Mouse (Mus musculus): ENCODE data around the gene Slc25a31. TPM values are rescaled to one million over a fixed set of nuclear protein-coding genes. Genes with fewer than 3 reads are reported as not detected.

The Slc25a31 gene
- polyA plus RNA-seq, 1 experiment from 2014 or later: 0.11 TPM

DNA sequence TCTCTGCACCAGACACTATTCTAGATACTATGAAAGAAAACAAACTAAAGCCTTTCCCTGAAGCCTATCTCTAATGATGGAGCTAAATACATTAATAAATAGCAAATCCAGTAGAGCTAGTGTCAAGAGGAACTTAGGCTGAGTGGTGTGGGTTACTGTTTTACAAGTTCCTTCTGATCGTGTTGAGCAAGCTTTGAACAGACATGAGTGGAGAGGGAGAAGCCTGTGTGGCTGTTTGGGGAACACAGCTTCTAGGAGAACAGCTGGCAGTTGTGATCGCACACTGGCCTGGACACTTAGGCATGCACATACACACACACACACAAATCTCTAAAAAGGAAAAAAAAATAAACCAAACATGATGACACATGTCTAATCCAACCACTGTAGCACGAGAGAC lies 9.8 kb upstream of the Slc25a31 start:
- DNase-seq (ENCODE audit: low spot score) (no peak), ATAC-seq (replicated peaks; ENCODE audit: low FRiP score, low read depth) (no peak)
- Histone ChIP-seq H3K9ac (ENCODE audit: low read depth, low read length) (no peak overlapping the region), H3K4me1 (replicated peaks; ENCODE audit: insufficient read depth, low read length) (no peaks in the 10 kb centered on the region), H3K27me3 (ENCODE audit: insufficient read depth, low read length) (no peaks in the 10 kb centered on the region), H3K4me2 (ENCODE audit: low read length) (no peak overlapping the region), H3K4me3 (replicated peaks; ENCODE audit: low read depth, low read length) (no peak overlapping the region), H3K27ac (no peak overlapping the region), H3K36me3 (ENCODE audit: insufficient read depth, low read length) (no peaks in the 10 kb centered on the region), H3K9me3 (replicated peaks; ENCODE audit: low read length) (no peaks in the 10 kb centered on the region)
- 83% methylated on average over 3 of the region's 3 CpGs for WGBS
- TF ChIP-seq CTCF (IDR thresholded peaks at IDR 0.05; ENCODE audit: low read depth): no peak

DNA sequence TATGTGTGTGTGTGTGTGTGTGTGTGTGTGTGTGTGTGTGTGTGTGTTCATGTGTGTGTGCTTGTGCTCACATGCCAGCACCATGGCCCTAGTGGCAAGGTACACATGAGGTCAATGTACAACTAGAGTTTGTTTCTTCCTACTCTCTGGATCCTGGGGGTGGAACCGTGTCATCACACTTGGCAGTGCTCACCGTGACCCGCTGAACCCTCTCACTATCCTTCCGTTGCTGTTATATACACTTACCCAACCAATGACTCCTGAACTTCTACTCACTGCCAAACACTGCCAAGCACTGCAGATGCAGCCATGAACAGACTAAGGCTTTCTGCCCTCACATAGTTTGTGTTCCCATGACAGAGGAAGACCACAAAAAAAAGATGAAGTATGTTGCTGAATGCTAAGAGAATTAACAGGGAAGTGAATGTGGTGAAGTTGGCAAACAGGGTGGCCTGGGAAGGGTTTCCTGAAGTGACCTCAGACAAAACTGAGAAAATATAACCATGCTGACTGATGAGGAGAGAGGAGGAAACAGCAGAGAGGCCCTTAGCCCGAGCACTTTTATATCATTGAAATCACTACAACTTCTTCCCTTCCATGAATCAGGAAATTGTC lies 3.7 kb upstream of the Slc25a31 start:
- WGBS: 63% methylated on average over 5 of the region's 5 CpGs
- H3K27me3 ChIP-seq (ENCODE audit: insufficient read depth, low read length): no peaks in the 10 kb centered on the region
- no peak overlapping the region for H3K4me2 ChIP-seq (ENCODE audit: low read length)
- ATAC-seq (replicated peaks; ENCODE audit: low FRiP score, low read depth): peak; percentile 80; the same call in 1 of the 2 replicates
- DNase-seq (ENCODE audit: low spot score): peak; percentile 6
- no peaks in the 10 kb centered on the region for H3K9me3 ChIP-seq (replicated peaks; ENCODE audit: low read length)
- no peaks in the 10 kb centered on the region for H3K4me1 ChIP-seq (replicated peaks; ENCODE audit: insufficient read depth, low read length)
- no peak overlapping the region for H3K4me3 ChIP-seq (replicated peaks; ENCODE audit: low read depth, low read length)
- no peak overlapping the region for H3K9ac ChIP-seq (ENCODE audit: low read depth, low read length)
- TF ChIP-seq CTCF (IDR thresholded peaks at IDR 0.05; ENCODE audit: low read depth): no peak
- H3K27ac ChIP-seq: no peak overlapping the region
- H3K36me3 ChIP-seq (ENCODE audit: insufficient read depth, low read length): no peaks in the 10 kb centered on the region

DNA sequence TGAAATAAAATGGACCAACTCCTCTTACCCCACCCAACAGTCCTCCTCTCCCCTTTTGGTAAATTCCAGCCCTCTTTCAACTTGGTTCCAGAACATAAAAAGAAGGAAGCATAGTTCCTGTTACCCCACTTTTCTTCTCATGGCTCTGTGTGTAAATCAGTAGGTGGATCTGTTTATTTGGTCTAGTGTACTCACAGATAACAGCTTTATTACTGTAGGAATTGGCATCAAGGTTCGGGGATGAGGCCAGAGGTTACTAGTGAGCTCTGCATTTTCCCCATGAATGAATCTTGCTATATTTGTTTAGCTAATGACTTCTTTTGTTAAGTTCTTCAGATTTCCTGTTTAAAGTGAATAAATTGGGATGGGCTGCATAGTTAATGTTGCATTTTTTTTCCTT lies 7.4 kb downstream of the Slc25a31 start:
- 5% methylated on average over 1 of the region's 1 CpGs for WGBS
- no peak for ATAC-seq (replicated peaks; ENCODE audit: low FRiP score, low read depth)

DNA sequence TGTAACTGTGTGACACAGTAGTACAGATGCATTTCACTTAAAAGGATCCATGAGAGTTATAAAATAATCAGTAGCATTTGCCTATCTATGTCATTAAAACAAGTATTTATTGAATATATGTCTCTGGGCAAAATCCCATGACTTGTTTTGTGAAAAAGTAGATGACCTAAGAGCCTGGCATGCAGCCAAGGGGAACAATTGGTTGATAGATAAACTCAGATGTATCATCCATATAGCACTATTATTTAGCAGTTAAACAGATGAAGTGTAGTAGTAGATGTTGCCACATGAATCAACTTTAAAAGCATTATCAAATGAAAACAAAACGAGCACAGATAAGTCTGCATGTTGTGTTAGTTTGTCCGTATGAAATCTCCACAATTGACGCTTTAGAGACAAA lies 10.4 kb downstream of the Slc25a31 start:
- Histone ChIP-seq H3K27me3 (ENCODE audit: insufficient read depth, low read length) (no peaks in the 10 kb centered on the region), H3K4me2 (ENCODE audit: low read length) (no peak overlapping the region), H3K9me3 (replicated peaks; ENCODE audit: low read length) (no peaks in the 10 kb centered on the region), H3K27ac (no peak overlapping the region), H3K4me1 (replicated peaks; ENCODE audit: insufficient read depth, low read length) (no peaks in the 10 kb centered on the region), H3K4me3 (replicated peaks; ENCODE audit: low read depth, low read length) (no peak overlapping the region), H3K36me3 (ENCODE audit: insufficient read depth, low read length) (no peaks in the 10 kb centered on the region), H3K9ac (ENCODE audit: low read depth, low read length) (no peak overlapping the region)
- WGBS: 69% methylated on average over 3 of the region's 3 CpGs
- TF ChIP-seq CTCF (IDR thresholded peaks at IDR 0.05; ENCODE audit: low read depth): no peak
- ATAC-seq (replicated peaks; ENCODE audit: low FRiP score, low read depth) (no peak), DNase-seq (ENCODE audit: low spot score) (no peak)

More for the DNA sequence above, 7.4 kb downstream of the Slc25a31 start:
- Histone ChIP-seq H3K9me3 (replicated peaks; ENCODE audit: low read length) (no peaks in the 10 kb centered on the region), H3K4me1 (replicated peaks; ENCODE audit: insufficient read depth, low read length) (no peaks in the 10 kb centered on the region), H3K27me3 (ENCODE audit: insufficient read depth, low read length) (no peaks in the 10 kb centered on the region), H3K9ac (ENCODE audit: low read depth, low read length) (no peak overlapping the region), H3K36me3 (ENCODE audit: insufficient read depth, low read length) (no peaks in the 10 kb centered on the region), H3K4me2 (ENCODE audit: low read length) (no peak overlapping the region), H3K4me3 (replicated peaks; ENCODE audit: low read depth, low read length) (no peak overlapping the region), H3K27ac (no peak overlapping the region)
- no peak for DNase-seq (ENCODE audit: low spot score)
- no peak for TF ChIP-seq CTCF (IDR thresholded peaks at IDR 0.05; ENCODE audit: low read depth)

DNA sequence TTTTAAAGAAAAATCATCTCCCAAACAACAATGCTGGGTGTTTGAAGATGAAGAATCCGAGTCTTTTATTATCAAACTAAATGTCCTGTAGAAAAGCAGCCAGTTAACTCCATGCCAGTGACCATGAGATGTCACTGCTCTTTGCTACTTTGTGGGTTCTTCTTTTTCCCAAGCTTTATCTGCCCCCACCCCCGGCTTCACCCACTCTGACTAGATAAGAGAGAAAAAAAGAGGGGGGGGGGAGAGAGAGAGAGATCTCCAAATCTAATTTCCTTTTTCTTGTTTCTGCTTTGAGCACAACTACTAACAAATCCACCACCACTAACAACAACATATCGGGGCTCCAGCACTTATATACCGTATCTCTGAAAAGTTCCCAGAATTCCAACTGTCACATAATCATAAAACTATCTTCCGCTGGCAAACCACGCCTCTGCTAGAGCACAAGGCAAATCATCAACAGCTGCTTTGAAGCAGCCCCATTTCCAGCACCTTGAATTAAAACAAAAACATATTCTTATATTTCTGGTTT lies 29.8 kb downstream of the Slc25a31 start:
- Histone ChIP-seq H3K36me3 (ENCODE audit: insufficient read depth, low read length) (no peaks in the 10 kb centered on the region), H3K9ac (ENCODE audit: low read depth, low read length) (no peak overlapping the region), H3K27ac (no peak overlapping the region), H3K4me1 (replicated peaks; ENCODE audit: insufficient read depth, low read length) (no peaks in the 10 kb centered on the region), H3K4me3 (replicated peaks; ENCODE audit: low read depth, low read length) (no peak overlapping the region), H3K4me2 (ENCODE audit: low read length) (no peak overlapping the region), H3K27me3 (ENCODE audit: insufficient read depth, low read length) (no peaks in the 10 kb centered on the region), H3K9me3 (replicated peaks; ENCODE audit: low read length) (no peaks in the 10 kb centered on the region)
- no peak for TF ChIP-seq CTCF (IDR thresholded peaks at IDR 0.05; ENCODE audit: low read depth)
- WGBS: 67% methylated on average over 6 of the region's 6 CpGs
- no peak for DNase-seq (ENCODE audit: low spot score)
- no peak for ATAC-seq (replicated peaks; ENCODE audit: low FRiP score, low read depth)

DNA sequence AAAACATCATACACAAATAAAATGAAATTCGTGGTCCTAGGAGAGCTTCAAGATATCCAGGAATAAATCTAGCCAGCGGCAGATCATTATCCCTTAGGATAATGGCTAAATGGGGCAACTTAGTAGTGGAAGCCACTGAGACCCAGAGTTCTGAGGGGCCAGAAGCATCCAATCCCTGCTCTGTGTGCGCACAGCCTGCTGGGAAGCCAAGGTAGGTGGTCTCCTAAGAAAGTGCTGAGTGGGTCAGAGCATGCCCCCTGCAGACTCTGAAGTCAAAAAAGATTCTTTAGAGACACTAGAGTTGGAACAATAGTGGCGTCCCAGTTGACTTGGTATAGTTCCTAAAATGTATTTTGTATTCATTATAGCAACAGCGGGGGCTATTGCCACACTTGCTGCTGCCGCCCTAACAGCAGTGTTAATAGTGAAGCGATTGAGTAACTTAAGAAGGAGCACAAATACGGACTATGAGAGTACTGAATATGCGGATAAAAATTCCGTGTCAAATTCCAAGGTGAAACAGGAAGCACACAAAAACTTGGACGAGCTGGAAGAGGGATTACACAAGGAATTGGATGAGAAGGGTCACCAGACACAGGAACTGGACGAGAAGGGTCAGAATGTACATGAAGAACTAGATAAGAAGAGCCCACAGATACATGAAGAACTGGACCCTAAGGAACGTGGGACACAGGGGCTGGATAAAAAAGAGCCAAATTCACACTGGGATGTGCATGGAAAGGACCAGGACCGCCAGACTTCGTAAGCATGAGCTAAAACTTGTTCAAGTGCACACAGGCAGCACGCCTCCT lies 35.6 kb downstream of the Slc25a31 start, which contains the start of gene Hspa4l:
Hspa4l (plus strand) TSS at position 472 of the 812 bp plus-strand sequence.
- TF ChIP-seq CTCF (IDR thresholded peaks at IDR 0.05; ENCODE audit: low read depth): no peak
- no peaks in the 10 kb centered on the region for H3K36me3 ChIP-seq (ENCODE audit: insufficient read depth, low read length)
- ATAC-seq (replicated peaks; ENCODE audit: low FRiP score, low read depth) (no peak), DNase-seq (ENCODE audit: low spot score) (no peak)
- WGBS: 20% methylated on average over 16 of the region's 16 CpGs
- H3K27ac ChIP-seq: peak within 1 kb of the TSS; percentile 57
- H3K9ac ChIP-seq (ENCODE audit: low read depth, low read length): peak within 1 kb of the TSS; percentile 67
- H3K9me3 ChIP-seq (replicated peaks; ENCODE audit: low read length): no peaks in the 10 kb centered on the region
- peak within 1 kb of the TSS; percentile 99 for H3K4me2 ChIP-seq (ENCODE audit: low read length)
- no peaks in the 10 kb centered on the region for H3K27me3 ChIP-seq (ENCODE audit: insufficient read depth, low read length)
- H3K4me1 ChIP-seq (replicated peaks; ENCODE audit: insufficient read depth, low read length): no peaks in the 10 kb centered on the region; the same call in 1 of the 2 replicates
- peak within 1 kb of the TSS; percentile 68 for H3K4me3 ChIP-seq (replicated peaks; ENCODE audit: low read depth, low read length)

All from kidney, postnatal 0 days (tissue).